Mouse (Mus musculus) left cerebral cortex, adult 9 months (tissue): ENCODE measurements at regions not wholly inside any gene's neighbourhood (a gene's known extent, or its start where the extent isn't known, plus 50 kb on each side); places are given as distances from the start of the nearest gene placed in this dataset.
A peak's percentile ranks its signal among the peaks of the same experiment; 100 is the strongest.

Source experiments
- DNase-seq, 2 experiments: peaks; one replicate each; pipeline ENCODE4 v3.0.0; 2022; ENCODE audit warnings: low spot score in 2 of 2

- no peak for DNase-seq
Observed at GRCm38 (mm10) chr3:81279266-81279665, 243.1 kb downstream of the Pdgfc start.

- DNase-seq, result no peak
Observed at GRCm38 (mm10) chr3:81289762-81290161, 253.5 kb downstream of the Pdgfc start.

DNA sequence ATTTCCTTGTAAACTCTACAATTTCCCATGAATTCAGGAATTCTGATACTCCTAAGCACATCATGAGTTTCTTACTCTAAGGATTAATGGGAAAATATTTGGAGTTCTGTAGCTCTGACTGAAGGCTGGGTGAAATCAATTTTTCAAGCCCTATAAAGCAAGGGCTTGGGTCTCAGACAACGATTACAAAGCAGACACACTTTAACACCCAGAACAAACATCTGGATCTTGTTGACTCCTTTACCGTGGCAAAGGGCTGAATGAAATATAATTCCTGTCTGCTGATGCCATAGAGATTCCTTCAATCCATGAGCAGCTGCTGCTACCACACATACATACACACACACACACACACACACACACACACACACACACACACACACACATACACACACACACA is 256.2 kb downstream of the Pdgfc start:
- DNase-seq, result no peak

DNA sequence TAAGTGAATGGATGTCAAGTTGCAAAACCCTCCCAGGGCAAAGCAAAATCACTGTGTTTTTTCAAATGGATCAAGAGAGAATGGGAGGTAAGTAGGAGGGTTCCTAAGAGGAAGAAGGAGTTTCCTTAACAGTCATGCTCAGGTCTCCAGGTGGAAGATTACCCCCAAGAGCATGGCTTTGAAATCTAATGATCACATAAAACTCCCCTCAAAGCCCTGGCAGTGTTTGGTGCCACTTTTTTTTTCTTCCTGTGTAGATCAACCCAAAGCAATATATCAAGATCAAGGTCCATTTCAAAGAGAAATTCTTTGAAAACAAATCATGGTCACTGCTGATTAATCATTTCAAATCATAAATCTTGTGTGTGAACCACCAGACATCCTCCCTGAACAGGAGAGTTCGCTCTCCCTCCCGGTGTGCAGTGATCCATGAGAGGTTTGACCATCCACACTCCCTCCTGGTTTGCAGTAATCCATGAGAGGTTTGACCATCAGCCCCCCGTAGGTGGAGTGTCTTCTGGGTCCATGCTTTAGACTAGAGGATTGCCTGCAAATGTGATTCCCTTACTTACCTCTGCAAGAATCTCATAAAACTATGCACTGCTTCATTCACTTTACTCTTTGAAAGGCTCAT is 257.1 kb downstream of the Pdgfc start:
- no peak for DNase-seq

DNA sequence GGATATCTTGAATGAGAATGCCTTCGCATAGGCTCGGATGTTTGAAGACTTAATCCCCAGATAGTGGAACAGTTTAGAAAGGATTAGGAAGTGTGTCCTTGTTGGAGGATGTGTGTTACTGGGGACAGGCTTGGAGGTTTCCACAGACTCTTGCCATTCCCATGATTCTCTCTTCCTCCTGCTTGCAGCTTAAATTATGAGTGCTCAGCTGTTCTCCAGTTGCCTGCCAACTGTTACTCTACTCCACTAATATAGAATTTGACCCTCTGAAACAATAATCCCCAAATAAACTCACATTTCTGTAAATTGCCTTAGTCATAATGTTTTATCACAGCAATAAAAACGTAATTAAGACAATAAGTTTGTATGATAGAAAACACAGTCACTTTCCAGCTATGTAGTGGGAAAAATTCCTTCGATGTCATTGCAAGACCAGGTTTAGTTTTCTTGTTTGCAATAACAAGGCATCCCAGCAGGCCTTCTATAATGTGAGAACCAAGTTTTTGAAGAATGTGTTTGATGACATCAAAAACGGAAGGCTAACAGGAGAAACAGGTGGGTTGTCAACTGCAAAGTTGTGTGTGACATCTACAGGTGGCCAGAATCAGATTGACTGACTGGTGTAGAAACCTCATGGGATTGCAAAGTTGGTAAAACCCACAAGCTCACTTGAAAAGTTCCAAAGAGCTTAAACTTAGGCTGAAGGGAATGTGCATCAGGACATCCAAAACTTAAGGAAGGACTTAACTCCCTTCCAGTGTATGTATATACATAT is 268.0 kb downstream of the Pdgfc start:
- no peak for DNase-seq

DNA sequence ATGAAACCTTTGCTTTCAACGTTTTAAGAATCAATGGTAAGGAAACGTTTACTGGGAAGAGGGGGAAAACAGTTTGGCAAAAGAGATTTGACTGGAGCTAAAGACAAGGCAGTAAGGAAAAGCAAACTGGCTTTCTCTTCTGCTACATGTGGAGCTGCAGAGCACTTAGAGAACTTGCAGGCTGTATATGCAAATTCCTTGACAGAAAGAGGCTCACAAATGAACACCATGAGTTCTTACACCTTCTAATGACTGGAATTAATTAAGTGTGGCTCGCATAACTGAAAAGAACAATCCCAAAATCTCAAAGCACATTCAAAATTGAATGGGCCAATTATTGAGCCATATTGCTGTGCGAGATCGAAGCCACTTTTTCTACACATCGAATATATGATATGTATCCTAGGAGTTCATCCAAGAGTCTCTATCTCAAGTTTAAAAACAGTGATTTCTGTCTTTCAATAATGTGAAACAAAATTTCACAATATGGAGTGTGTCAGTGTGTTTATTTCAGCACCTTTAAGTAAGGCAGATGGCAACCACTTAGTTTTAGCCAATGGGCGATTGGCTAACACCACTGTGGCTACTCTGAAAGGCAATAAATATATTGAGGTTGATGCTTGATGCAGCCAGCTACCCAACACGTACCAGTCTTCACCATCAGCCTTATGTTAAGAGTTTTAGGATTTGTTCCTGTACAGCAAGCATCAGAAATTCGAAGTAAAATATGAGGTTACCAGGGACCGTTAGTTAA is 269.4 kb downstream of the Pdgfc start:
- no peak for DNase-seq

DNA sequence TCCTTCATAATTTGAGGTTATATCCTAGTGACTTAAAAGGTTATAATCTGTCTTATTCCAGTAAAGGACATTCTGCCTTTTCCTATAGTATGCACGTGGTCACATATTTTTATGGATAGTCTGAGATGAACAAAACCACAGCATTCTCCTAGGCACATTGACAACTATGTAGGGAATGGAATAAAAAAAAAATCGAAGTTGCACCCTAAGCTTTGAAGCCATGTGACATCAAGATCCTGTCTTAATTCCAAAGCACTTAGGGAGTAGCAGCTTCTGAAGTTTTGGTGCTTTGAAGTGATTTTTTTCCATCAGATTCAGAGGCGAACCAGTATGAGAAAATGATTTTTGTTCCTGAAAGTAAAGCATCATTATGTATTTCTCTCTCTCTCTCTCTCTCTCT is 290.6 kb downstream of the Pdgfc start:
- no peak for DNase-seq

GRCm38 (mm10) chr3:81351739-81352138 is 315.5 kb downstream of the Pdgfc start:
- DNase-seq, result no peak

GRCm38 (mm10) chr3:81367918-81368317 is 331.7 kb downstream of the Pdgfc start:
- no peak for DNase-seq

DNA sequence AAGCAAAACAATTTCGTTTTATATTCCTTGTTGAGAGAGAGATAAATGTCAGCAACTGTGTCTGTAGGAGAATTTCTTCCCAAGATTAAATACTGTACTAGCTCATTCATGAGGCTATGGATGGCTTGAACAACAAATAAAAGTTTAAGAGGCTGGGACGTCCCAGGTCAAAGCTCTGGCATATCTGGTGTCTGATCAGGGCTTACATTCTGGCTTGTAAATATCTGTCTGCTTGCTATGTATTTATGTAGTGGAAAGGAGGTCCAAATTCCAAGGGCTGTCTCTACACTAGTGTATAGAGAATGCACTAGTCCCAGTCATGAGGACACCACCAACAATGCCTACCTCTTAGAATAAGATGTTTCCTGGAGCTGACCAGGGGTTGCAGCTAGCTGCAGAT is 332.4 kb downstream of the Pdgfc start:
- DNase-seq, result no peak

DNA sequence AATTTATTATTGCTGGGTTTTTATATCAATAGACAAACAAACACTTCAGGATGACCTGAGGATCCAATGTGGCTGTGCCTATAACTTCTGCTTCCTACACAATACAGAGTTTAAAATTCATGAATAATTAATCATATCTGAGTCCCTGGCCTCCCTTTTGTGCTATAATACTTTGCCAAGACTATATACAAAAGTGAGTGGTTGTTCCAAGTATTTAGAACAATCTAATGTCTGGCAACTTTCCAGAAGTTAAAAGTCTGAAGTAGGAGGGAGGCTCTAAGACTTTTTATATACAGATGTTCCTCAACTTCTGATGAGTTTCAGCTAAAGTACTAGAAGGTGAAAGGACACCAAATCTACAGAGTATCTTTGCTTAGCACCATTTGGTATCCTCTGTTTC is 333.5 kb downstream of the Pdgfc start:
- no peak for DNase-seq

DNA sequence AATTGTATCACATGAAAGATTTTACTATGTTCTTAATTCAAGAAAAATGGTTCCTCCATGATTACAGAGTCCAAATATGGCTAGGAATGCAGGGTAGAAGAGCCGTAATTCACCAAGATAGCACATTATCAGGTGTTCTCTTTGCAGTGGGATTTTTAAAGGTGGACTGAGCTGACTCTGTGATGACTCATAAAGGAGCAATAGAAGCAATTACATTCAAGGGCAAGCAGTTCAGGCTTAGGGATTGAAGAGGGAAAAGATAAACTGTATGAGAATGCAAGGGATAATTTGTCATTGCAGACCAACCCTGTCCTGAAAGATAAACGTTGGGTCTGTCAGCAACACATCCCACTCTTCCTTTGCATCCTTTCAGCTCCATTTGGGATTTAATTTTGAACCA is 339.8 kb downstream of the Pdgfc start:
- DNase-seq, result no peak

GRCm38 (mm10) chr3:81377466-81377865 is 341.2 kb downstream of the Pdgfc start:
- DNase-seq, result no peak

GRCm38 (mm10) chr3:81379362-81379761 is 343.1 kb downstream of the Pdgfc start:
- no peak for DNase-seq

DNA sequence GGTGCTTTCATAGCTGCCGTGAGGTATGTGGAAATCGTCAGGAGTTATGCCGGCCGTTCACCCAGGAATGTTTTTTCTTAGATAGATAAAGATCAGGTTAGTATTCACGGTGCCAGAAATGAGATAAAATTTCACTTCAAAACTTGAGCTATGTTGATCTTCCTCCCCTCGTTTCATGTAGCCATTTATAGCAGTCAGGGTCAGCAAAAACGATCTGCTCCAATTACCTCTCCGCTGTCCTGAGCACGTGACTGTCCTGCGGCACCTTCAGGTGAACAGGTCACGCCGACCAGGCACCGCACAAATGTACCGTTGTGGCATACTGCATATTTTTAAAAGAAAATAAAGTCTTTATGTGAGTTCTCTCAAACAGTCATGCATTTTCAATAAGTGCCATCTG is 350.7 kb downstream of the Pdgfc start:
- no peak for DNase-seq

DNA sequence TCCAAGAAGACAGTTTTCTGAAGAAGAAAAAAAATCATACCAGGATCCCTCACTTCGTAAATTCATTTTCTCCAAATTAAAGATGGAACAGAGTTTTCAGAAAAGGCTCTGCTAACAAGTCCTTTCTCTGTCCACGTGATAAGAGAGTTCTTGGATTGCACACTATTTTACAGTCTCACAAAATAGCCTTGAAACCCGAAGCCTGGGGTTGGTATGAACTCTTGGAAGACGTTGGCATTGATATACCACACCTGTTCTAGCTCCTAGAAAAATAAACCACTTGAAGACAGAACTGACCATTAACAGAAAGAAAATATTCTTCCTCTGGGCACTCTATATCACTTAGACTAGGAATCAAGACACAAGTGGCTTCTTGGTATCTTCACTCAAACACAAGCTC is 351.4 kb downstream of the Pdgfc start:
- DNase-seq, result no peak

DNA sequence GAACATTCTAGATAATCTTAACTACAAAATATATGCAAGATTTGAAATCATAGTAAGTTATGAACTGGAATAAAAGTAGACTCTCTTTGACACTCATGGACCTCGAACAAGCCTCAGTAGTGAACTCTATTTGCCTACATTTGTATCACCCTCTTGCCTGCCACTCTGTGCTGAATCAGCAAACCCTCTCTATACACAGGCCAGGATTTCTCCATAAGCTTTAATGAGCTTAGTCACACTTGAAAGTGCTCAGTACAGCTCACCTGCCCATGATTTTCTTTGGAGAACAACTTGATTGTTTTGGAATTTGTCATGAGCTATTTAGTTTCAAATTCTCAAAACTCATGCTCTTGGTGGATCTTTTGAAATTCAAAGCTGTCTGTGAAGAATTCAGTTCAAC is 361.0 kb downstream of the Pdgfc start:
- DNase-seq, result no peak

GRCm38 (mm10) chr3:81401028-81401427 is 364.8 kb downstream of the Pdgfc start:
- DNase-seq, result no peak

DNA sequence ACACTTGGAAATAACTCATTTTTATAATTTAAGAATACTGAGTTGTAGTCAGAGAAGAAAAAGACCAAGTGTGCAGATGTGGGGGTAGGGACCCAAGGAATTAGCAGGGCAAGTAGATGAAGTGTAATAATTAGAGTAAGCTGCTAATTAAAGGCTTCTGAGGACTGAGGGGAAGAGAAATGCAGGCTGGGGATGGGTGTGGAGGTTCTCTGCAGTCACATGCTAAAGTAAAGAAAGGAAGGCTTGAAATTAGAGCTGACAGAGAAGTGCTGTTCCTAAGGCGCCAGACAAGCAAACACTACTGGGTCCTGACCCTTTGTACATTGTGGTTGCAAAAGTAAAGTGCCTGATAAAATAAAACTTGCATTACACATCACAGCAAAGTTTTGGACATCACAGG is 372.7 kb downstream of the Pdgfc start:
- DNase-seq, result peak in 1 of 2 experiments; percentile 3

- no peak for DNase-seq
Observed at GRCm38 (mm10) chr3:81421875-81422274, 385.7 kb downstream of the Pdgfc start.

- no peak for DNase-seq
Observed at GRCm38 (mm10) chr3:81426765-81427164, 390.5 kb downstream of the Pdgfc start.
